In the genomic region with DNA sequence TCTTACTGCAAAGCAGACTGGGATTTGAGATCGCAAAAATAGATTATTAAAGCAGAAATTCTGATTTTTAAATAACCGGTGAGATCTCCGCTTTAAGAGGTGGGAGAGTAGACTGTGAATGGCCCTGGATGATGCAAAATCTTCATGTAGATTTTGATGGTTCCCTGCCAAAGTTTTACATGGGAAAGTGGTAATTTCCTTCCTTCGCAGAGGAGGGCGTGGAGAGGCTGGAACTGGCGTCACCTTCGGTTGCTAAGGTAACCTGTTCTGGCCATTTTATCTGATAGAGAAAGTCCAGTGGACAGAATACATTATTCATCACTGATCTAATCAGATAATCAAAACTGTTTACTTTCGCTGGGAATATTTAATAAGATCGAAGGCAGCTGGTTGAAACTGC, we compare ENCODE assay signal across 13 mouse cellular contexts. TPM values are rescaled to one million over a fixed set of nuclear protein-coding genes. Genes with fewer than 3 reads are reported as not detected.
DNase-seq lines count a peak whose midpoint lies in the region; TF ChIP-seq lines count a peak whose summit lies in the region.
"Had no signal": no experiment of that assay in that cellular context is flagged by ENCODE, and none has a peak within 500 bp of the region (broad histone marks: within the 10 kb centered on the region; RNA-seq: fewer than 3 reads in every experiment).

No protein-coding gene starts in this region.

- intact Hi-C loops in left cerebral cortex, postnatal 4 days (cut with DNase I) = loop anchor here (10.0 kb wide), 1 partner anchor 114 kb away; no protein-coding TSS in a partner anchor

- no peak for TF ChIP-seq POLR2A in brain, embryonic 14.5 days (IDR thresholded peaks at IDR 0.05; ENCODE audit: borderline replicate concordance, extremely low read depth, insufficient read depth, insufficient read length, poor library complexity, severe bottlenecking)

- peak; percentile 19 to 30 for DNase-seq in cerebellum, postnatal 10 days
- DNase-seq in cerebellum, adult 9-10 months = no peak
- DNase-seq in left cerebral cortex, adult 11 months (ENCODE audit: low spot score) = peak; percentile 56
- no peak for DNase-seq in left cerebral cortex, postnatal 4 days
- DNase-seq in brain, embryonic 14.5 days (ENCODE audit: low read depth) = peak; percentile 60
- peak; percentile 14 to 42 for DNase-seq in kidney, postnatal 25 days
- no peak for DNase-seq in embryo, embryonic 9.5 days (ENCODE audit: extremely low spot score)
- no peak for DNase-seq in retina, embryonic 14.5 days (ENCODE audit: low spot score)
- DNase-seq: cerebellum, adult 8-10 months; gastrocnemius, adult 2 months; heart, adult 2 months had no signal

- no peak for TF ChIP-seq CTCF in brain, embryonic 14.5 days (IDR thresholded peaks at IDR 0.05; ENCODE audit: borderline replicate concordance, extremely low read depth, insufficient read depth, insufficient read length)

RNA-seq across cellular contexts. Expression of a gene that starts 0.9 kb away (rescaled TPM):
- 100 to 1,000 TPM; 250 to 265 TPM for total RNA-seq in left cerebral cortex, postnatal 4 days (2021)
- polyA plus RNA-seq in brain, embryonic 14.5 days (2012; rRNA removed) = 18.9 and 40.1 TPM in 2 replicates
- polyA plus RNA-seq: erythroblast, embryonic 14.5 days; myocyte had no signal

Comparison
In these comparisons a context has a peak if more than half of its experiments do, and no peak if none do; other contexts are left out.
1. DNase-seq: peak in cerebellum, postnatal 10 days (2 of 2), left cerebral cortex, adult 11 months (single experiment), brain, embryonic 14.5 days (single experiment) and kidney, postnatal 25 days (2 of 2); none in cerebellum, adult 9-10 months (single experiment), left cerebral cortex, postnatal 4 days (single experiment), embryo, embryonic 9.5 days (single experiment) and retina, embryonic 14.5 days (single experiment).